Mouse (Mus musculus): ENCODE measurements at regions not wholly inside any gene's neighbourhood (a gene's known extent, or its start where the extent isn't known, plus 50 kb on each side); places are given as distances from the start of the nearest gene placed in this dataset.

DNA sequence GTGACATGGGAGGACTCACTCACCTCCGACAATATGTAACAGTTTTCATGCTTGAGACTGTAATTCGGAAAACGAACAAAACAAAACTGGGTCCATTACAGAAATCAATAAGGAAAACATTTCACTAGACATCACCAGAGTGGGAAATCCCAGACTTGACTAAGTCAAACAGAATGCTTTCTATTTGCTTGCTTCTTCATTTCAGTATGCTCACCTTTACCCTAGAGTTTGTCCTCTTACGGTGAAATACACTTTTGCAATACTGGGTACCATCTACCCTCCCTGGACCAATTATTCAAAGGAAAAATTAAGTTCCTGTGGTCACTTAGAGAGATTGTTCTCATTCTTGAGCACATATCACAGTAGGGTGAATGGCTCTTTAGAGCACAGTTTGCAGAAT lies 613.4 kb upstream of the 4930412O13Rik start:
- no peak for DNase-seq (ENCODE audit: low read depth, low spot score)

DNA sequence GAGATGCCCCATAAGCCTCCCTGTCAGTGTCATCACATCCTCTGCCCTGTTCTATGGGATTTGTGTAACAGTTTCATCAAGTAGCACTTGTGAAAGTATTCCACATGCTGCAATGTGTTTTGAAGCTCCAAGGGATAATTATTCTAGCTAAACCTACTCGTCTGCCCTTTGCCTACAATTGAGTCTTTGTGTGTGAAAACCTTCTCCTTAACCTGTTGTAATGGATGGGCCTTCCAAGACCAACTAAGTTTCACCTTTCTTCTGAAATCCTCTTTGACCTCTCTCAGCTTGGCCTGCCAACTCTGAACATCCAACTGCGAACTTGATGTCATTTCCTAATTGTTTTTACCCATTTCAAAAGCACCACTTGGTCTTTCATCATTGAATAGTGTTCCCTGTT lies 597.6 kb upstream of the 4930412O13Rik start:
- DNase-seq (ENCODE audit: low read depth, low spot score): no peak

DNA sequence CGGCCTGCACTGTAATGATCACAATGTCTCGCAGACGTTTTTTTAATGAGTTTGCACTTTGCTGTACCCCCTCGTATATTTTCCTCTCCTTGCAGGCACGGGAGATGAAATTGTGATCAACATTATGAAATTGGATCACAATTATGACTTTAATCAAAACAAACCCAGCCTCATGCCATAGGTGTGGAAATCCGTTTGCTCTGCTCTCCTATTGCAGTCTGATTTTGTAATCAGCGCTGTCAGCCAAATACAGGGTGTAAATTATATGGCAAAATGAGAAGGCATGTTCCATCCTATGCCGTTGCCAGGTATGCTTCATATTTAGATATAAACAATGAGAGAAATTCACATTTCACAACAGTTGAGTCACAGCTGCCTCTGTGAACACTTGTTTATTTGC lies 595.3 kb upstream of the 4930412O13Rik start:
- DNase-seq (ENCODE audit: low read depth, low spot score): no peak

DNA sequence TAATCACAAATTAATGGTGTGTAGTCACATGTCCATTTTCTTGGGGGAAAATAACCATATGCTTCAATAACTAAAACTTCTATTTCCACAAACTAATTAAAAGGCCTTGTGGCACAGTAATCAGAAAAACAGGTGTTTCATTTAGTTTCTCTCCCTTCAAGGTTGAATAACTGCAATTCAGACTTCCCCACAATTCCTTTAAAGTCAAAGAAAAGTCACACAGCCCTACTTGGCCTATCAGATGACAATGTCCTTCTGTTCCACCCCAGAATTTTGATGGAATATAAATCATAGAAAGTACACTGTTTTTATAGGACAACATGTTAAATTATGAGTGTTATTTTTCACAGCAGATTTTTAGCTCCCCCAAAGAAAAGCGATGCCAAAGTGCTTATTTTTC lies 594.0 kb upstream of the 4930412O13Rik start:
- DNase-seq (ENCODE audit: low read depth, low spot score): no peak

DNA sequence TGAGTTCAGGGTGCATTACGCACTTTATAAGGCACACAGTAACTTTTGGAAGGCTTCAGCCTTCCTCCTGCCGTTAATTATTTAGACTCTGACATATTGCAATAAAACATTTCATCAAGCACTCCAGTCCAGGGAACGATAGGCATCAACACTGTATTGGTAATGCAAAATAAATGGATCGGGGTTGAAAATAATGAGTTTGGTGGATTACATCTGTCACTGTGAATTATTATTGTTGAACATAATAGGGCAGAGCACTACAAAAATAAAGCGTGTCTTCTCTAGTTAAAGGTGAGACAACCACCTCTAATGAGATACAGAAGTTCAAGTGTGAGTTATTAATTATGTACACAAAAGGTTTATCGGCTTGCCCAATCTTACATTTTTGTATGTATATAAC lies 593.4 kb upstream of the 4930412O13Rik start:
- no peak for DNase-seq (ENCODE audit: low read depth, low spot score)

DNA sequence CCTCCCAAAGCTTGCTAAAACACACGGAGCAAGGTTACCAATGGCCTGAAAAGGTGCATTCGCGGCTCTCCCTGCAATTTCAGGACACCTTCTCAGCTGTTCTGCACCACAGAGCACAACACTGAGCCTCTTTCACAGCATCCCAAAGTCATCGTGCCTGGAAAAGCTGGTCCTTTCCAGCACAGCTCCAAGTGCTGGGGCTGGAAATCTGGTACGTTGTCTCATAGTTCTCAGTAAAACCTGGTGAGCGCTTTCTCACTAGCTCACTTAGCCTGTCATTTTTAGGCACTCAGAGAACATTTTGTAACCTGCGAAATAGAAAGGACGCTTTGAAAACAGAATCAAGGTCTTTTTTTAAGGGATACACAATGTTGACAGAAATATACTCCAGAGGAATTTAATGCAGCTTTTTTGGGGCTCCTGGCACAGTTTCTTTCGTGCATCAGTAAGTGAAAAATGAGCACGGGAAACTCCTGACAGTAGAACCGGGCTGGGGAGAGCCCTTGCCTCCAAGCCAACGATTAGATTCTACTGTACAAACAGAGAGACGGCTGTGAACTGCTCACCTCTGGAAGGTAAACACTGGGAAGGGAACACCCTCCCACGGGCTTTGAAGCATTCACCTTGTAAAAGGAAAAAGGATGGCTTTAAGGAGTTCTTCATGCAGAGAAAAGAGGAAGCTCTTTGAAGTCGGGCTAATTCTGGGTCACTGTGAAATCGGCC lies 549.3 kb upstream of the 4930412O13Rik start:
- no peak for DNase-seq (ENCODE audit: low read depth, low spot score)

DNA sequence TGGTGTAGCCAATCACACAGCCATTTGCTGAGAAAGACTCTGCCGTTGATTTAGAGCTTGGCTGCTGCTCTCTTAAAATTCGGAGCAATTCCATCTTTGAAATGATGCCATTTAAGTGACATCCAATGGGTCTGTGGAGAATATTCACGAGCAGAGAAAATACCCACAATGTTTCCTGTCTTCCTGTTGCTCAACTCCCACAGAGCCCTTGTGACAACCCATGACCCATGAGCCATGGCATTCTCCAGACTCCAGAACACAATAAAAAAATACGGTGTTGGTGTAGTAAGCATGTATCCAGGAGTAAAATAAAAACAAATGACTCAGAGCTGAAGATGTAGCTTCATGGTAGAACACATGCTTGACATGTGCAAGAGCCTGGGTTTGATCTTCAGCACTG lies 532.1 kb upstream of the 4930412O13Rik start:
- no peak for DNase-seq (ENCODE audit: low read depth, low spot score)

DNA sequence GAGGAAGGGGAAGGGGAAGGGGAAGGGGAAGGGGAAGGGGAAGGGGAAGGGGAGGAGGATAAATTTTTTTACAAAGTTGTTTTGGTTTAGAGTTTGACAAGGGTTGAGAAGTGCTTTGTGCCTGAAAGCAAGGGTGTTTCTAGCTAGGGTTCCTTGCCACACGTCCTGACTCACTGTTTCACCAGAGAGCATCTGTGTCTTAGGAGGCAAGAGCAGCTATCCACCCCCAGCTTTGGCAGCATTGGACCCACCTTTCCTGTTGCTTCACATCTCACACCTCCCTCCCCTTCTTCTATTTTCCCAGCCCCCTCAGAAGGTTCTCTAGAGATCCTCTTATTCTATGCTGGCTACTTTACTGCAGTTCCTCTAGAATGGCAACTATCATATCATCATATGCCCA lies 531.1 kb upstream of the 4930412O13Rik start:
- DNase-seq (ENCODE audit: low read depth, low spot score): no peak

DNA sequence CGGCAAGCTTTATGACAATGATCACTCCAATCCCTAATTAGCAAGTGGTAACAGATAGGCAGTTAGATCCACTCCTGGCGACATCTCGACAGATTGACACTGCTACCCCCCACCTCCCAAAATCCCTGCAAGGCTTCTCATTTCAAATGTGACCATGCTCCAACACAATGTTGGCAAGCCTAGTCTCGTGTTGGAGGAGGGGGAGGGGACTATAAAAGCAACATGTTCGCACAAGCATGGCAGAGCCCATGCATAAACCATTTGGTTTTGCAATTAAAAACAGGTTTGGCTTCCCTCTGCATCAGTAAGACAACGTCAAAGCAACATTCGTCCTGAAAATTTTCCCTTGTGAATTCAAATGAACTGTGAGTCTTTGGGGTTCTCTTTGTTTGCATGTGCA lies 528.9 kb upstream of the 4930412O13Rik start:
- DNase-seq (ENCODE audit: low read depth, low spot score): no peak

DNA sequence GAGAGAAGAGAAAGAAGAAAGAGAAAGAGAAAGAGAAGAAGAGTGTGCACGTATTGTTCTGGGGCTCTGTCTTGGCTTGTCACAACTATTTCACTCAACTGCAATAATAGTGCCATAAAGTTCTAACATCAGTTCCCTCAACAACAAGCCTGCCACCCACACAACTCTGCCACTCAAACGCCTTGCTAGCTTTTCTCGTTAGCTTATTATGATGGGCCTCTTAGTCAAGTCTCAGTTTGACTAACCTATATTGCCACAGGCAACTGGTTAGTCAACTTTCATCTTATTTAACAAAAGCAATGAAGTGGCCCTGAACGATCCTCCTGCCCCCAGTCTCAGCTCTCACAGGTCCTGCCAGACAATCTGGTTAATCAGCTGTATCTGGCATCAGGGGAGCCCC lies 521.0 kb upstream of the 4930412O13Rik start:
- no peak for DNase-seq (ENCODE audit: low read depth, low spot score)

DNA sequence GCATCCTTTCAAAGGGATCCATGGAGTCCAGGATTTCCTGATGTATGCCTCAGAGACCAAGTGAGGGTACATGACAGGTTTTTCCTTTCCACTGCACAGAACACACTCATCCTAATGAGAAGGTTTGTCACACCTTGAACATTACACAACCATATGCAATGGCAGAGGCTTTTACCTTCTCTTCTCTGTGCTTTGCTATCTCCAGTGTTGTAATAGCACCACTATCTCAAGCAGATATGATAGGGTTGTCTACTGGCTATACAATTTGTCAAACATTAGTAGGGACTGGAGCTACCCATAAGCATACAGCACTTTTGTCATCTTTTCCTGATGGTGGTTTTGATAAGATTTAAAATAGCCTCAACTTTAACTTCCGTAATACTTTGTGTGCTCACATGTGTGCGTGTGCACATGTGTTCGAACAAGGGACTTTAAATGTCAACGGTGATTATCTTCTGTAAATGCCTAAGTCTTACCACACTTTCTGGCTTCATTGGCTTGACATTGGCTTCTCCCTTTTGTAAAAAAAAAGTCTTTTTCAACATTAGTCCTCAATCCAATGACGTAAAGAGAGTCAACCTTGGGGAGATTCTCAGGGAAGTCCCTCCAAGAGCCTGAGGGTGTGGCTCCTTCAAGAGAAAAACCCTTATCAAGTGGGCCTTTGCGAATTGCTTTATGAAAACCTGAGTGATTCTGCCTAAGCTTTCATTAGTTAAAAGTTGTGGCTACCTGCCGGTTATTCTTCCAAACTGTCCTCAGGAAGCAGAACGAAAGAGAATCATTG lies 513.1 kb upstream of the 4930412O13Rik start:
- DNase-seq (ENCODE audit: low read depth, low spot score): no peak

DNA sequence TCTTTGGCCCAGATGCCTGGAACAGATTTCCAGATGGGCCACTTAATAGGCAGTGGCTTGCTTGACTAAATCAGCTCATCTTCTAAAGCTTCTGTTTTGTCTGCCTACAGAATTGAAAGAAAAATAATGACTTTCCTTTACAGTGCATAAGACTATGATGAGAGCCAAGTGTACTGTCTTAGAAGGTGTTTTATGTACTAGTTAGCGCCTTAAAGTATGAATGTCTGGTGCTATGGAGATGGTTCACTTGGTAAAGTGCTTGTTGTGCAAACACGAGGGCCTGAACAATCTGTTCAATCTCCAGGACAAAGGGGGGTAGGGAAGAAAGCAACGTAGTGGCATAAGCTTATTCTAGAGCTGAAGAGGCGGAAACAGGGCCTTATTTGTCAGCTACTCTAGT lies 511.5 kb upstream of the 4930412O13Rik start:
- no peak for DNase-seq (ENCODE audit: low read depth, low spot score)

DNA sequence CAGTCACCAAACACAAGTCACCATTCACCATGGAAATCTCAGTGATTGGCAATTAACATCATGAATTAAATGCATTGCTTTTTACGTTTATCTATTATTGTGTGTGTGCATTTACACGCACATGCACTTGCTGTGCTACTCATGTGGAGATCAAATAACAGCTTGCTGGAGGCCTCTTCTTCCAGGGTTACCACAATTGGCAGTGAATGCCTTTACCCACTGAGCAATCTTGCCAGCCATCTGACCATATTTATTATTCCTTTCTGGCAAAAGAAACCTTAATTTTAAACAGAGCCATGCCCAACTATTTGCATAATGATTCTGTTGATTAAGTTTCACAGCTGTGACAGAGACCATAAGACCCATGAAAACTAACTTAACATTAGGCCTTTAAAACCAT lies 494.5 kb upstream of the 4930412O13Rik start:
- DNase-seq (ENCODE audit: low read depth, low spot score): no peak

DNA sequence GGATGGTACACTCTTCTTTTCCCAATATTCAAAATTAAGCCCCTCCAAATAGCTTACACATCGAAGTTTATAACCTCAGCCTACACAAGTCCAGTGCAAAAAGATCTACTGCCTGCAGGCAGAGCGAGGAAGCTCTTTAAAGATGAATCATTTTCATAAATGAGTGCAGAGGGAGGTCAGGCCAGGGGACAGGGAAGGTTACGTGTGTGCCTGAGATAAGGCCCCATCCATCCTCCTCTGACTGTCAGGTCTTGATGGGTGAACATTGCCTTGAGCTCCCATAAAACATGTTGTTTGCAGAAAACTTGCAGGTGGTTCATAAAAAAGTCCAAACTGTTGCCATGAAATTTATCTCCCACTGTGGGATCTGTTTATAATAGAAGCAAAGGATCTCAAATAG lies 493.0 kb upstream of the 4930412O13Rik start:
- DNase-seq (ENCODE audit: low read depth, low spot score): no peak

DNA sequence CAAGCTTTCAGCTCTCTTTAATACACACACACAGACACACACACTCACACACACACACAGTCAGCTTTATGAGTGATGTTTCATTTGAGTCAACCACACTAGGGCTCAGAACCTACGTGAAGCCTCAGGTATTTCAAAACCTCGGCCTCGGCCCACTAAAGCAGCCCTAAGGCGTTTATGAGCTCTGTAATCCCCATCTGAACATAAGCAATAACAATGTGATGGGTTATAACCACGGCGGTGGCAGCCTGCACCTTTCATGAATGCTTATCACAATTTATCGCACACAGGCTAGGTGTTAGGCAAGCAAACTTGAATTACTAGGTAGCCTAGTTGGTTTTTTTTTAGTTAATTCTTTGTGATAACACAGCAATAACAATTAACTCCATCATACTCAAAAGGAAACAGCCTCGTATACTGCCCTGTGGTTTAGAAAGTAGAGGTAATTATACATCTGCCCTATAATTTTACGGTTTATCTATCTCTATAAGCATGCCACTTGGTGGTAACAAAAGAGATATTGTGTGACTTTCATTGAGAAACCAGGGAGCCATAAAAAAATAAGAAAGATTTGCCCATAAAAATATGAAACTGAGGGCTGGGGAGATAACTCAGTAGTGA lies 485.6 kb upstream of the 4930412O13Rik start:
- no peak for DNase-seq (ENCODE audit: low read depth, low spot score)

DNA sequence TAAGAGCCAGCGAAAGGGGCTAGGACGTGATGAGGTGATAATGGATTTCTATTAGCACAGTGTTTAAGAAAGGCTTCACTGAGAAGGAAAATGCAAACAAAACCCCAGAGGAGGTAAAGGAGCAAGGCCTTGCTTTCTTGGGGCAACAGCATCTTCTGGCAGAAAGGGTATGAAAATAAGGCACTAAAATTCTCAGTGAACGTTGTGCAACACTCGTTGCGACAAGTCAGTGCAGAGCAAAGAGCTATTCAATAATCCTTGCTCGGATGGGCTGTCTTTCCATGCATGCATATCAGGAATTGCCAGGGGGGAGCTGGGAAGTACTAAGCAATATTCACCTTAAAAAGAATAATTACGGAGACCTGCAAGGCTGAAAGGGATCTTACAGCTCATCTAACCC lies 479.6 kb upstream of the 4930412O13Rik start:
- no peak for DNase-seq (ENCODE audit: low read depth, low spot score)

DNA sequence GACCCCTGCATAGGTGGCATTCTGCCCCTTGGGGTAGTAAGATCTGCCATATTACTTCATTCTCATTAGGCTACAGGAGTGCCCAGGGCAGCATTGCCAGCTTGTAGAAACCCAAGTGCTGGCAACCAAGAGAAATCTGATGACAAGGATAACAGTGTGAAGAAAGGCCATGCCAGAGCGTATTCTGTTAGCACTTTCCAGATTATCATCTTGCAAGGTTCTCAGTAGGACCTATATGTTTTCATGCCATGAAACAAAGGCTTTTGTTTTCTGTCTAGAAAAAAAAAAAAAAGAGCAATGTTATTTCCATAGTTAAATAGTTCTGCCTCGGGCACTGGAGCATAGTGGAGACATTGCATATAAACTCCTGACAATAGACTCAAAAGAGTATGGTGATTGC lies 478.8 kb upstream of the 4930412O13Rik start:
- DNase-seq (ENCODE audit: low read depth, low spot score): no peak

DNA sequence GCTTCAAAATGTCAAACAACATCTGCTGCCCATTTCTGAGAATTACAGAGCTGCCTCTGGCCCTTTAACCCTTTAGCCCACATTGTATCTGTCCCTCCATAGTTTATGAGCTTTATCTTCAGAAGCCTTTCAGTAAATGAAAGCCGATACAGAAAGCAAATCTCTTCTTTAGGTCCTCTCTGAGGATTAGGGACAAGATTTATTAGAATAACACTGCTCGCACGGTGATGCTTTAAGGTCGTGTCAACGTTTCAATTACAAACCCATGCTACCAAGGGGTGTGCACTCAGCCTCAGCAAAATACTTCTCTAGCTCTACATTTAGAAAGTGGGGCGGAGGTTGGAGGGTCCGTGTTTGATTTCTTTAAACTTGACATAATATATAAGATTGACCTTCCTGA lies 472.0 kb upstream of the 4930412O13Rik start:
- no peak for DNase-seq (ENCODE audit: low read depth, low spot score)

DNA sequence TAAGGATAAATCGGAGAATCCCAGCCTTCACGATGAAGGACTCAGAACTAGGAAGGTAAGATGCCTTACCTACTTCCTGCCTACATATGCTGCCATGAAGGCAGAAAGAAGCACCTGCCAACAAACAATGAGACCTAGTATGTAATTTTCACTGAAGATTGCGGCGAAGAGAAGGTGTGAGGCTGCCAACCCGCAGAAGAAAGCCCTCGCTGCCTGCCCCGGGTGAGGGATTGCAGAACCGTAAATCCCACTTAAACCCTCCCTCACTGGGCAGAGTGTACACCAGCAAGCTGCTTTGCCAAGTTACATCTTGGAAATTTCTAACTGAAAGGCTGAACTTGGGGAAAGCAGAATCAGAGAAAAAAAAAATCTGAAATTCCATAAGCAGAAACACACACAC lies 458.4 kb upstream of the 4930412O13Rik start:
- DNase-seq (ENCODE audit: low read depth, low spot score): no peak

DNA sequence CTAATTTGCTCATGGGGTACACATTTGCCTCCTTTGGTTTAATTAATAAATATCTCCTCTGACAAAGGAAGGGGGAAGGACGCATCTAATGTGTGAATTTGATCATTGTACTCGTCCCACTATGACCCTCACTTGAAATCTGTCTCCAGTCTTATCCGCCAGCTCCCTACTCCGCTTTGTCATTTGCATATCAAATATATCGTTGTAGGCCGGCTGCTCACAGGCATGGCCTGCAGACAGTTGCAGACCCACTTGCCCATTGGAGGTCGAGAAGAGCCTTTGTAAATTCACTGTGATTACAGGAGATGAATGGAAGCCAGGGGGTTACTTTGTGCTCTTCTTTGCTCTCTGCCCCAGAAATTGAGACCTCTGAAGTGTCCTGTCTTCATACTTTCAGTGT lies 457.5 kb upstream of the 4930412O13Rik start:
- DNase-seq (ENCODE audit: low read depth, low spot score): peak; percentile 18

DNA sequence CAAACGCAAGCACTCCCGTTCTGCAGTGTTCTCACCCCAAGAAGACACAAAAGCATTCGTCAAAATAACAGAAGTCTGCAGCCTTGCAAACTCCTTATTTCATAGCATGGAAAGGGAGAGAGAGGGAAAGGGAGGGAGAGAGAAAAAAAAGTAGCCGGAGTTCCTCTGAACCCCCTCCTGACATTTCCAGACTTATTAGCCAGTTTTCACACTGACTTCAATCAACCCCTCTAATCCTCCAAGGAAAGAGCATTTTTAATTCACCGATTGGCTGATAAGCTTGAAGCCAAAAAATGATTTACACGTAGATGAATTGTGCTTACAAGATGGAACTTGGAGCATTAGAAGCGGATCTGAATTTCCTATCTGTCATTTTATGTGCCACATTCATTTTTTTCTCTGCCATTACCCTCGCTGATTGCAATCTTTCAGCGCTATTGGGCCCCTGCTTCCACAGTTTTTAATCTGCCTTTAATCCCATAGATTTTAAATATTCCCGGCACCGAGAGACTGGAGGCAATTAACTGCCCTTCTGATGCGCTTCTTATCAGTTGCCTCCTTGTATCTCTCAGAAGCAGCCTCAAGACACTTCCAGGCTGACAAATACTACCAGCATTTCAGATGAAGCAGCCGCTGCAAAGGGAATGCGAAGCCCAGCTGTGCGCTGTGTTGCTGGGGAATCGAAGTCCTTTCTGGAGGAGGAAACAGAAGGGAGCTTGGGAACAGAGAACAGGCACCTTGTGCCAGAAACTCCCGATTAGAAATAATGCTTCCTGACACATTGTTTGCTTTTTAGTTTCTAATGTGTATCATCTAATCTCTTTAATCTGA lies 447.7 kb upstream of the 4930412O13Rik start:
- no peak for DNase-seq (ENCODE audit: low read depth, low spot score)
